Mouse (Mus musculus): ENCODE data around the gene Hpn.

- TF ChIP-seq POLR2A (IDR thresholded peaks at IDR 0.05; ENCODE audit: borderline replicate concordance, extremely low read depth, insufficient read depth, insufficient read length, poor library complexity, severe bottlenecking) (no peak), CTCF (IDR thresholded peaks at IDR 0.05; ENCODE audit: borderline replicate concordance, extremely low read depth, insufficient read depth, insufficient read length) (no peak)
Observed at GRCm38 (mm10) chr7:31053882-31054447, 61.1 kb downstream of the Hpn start.

Data from brain, embryonic 14.5 days (tissue).